Mouse (Mus musculus) right cerebral cortex, postnatal 25 days (tissue): ENCODE results near the gene Slc16a14.
A peak's percentile ranks its signal among the peaks of the same experiment; 100 is the strongest.

Experiments
- DNase-seq: peaks from one replicate; pipeline ENCODE4 v3.0.0; 2022

Gene Slc16a14

GRCm38 (mm10) chr1:84910177-84910804 lies 24.6 kb downstream of the Slc16a14 start:
- DNase-seq: no peak

GRCm38 (mm10) chr1:84904467-84904866 lies 30.5 kb downstream of the Slc16a14 start:
- DNase-seq: no peak

- DNase-seq: no peak
These were observed 35.8 kb downstream of the Slc16a14 start for GRCm38 (mm10) chr1:84899156-84899555.

GRCm38 (mm10) chr1:84897364-84897763 lies 37.6 kb downstream of the Slc16a14 start:
- no peak for DNase-seq

GRCm38 (mm10) chr1:84891746-84892145 lies 43.2 kb downstream of the Slc16a14 start:
- no peak for DNase-seq

- DNase-seq: no peak
These were observed 44.4 kb downstream of the Slc16a14 start for GRCm38 (mm10) chr1:84890503-84890902.

- DNase-seq: no peak
These were observed 44.9 kb downstream of the Slc16a14 start for GRCm38 (mm10) chr1:84890005-84890393.

GRCm38 (mm10) chr1:84889330-84890004 lies 45.5 kb downstream of the Slc16a14 start:
- DNase-seq: no peak

- no peak for DNase-seq
These were observed 49.0 kb downstream of the Slc16a14 start for GRCm38 (mm10) chr1:84885921-84886320.

- DNase-seq: no peak
These were observed 49.8 kb downstream of the Slc16a14 start for GRCm38 (mm10) chr1:84885174-84885573.

- DNase-seq: no peak
These were observed 51.0 kb downstream of the Slc16a14 start for GRCm38 (mm10) chr1:84883889-84884288.

GRCm38 (mm10) chr1:84882937-84883336 lies 52.0 kb downstream of the Slc16a14 start:
- no peak for DNase-seq

- DNase-seq: no peak
These were observed 52.8 kb downstream of the Slc16a14 start for GRCm38 (mm10) chr1:84882066-84882532.

GRCm38 (mm10) chr1:84881248-84882065 lies 53.5 kb downstream of the Slc16a14 start:
- peak; percentile 34 for DNase-seq

GRCm38 (mm10) chr1:84879571-84880120 lies 55.3 kb downstream of the Slc16a14 start:
- no peak for DNase-seq

GRCm38 (mm10) chr1:84877590-84877989 lies 57.3 kb downstream of the Slc16a14 start:
- DNase-seq: no peak

GRCm38 (mm10) chr1:84872939-84873338 lies 62.0 kb downstream of the Slc16a14 start:
- no peak for DNase-seq

GRCm38 (mm10) chr1:84872105-84872504 lies 62.8 kb downstream of the Slc16a14 start:
- no peak for DNase-seq

GRCm38 (mm10) chr1:84871131-84871530 lies 63.8 kb downstream of the Slc16a14 start:
- DNase-seq: no peak

GRCm38 (mm10) chr1:84869498-84869897 lies 65.4 kb downstream of the Slc16a14 start:
- no peak for DNase-seq

- DNase-seq: no peak
These were observed 66.1 kb downstream of the Slc16a14 start for GRCm38 (mm10) chr1:84868841-84869240.

- no peak for DNase-seq
These were observed 66.6 kb downstream of the Slc16a14 start for GRCm38 (mm10) chr1:84868311-84868710.

- DNase-seq: no peak
These were observed 68.2 kb downstream of the Slc16a14 start for GRCm38 (mm10) chr1:84866706-84867230.
